Mouse (Mus musculus) left cerebral cortex, adult 2 months (tissue): ENCODE results near the gene Gm35315. TPM values are rescaled to one million over a fixed set of nuclear protein-coding genes. Genes with fewer than 3 reads are reported as not detected.

Experiments
- DNase-seq, 2 experiments: peaks; one replicate each; pipeline ENCODE4 v3.0.0; 2021 to 2022; ENCODE audit warnings: low spot score in 2 of 2, mixed read lengths in 1 of 2; ENCODE audit errors: extremely low spot score in 1 of 2
- H3K27ac ChIP-seq: fragments of 200-600 bp; 2 replicates; pipeline ENCODE4 v1.8.1; 2022
- H3K4me3 ChIP-seq: fragments of 200-600 bp; 2 replicates; pipeline ENCODE4 v1.8.1; 2022
- CTCF ChIP-seq: fragments of 200-600 bp; IDR thresholded peaks from 2 replicates; pipeline ENCODE4 v1.8.1; 2022; ENCODE audit warnings: antibody characterized with exemption, mild to moderate bottlenecking, moderate library complexity
- intact Hi-C: fragments of 180-260 bp; cut with DNase I; formaldehyde crosslinking; loops from one replicate; pipeline ENCODE4 v1.15.1; 2025
- total RNA-seq, 2 experiments: library from RNA; stranded (reverse); gene quantifications; 2 replicates each; pipeline ENCODE4 v1.2.3; 2021

The Gm35315 gene
- total RNA-seq, 2 experiments from 2014 or later = 0.42 to 0.59 TPM

GRCm38 (mm10) chr5:110107581-110108304, 13.5 kb upstream of the Gm35315 start, which contains the start of gene Gtpbp6:
Gene Gtpbp6, minus strand, starts transcription at chr5:110108197.
- peak; percentile 90 to 94 for DNase-seq
- Histone ChIP-seq H3K4me3 (peak within 1 kb of the TSS; percentile 92), H3K27ac (peak within 1 kb of the TSS; percentile 94)
- no peak for TF ChIP-seq CTCF
- intact Hi-C loops = loop anchor here (2.0 to 10.0 kb wide), 4 partner anchors 27 to 1453 kb away; partner anchors contain the start of genes Chfr and Zfp932

GRCm38 (mm10) chr5:110106901-110107564, 12.8 kb upstream of the Gm35315 start:
- intact Hi-C loops = loop anchor here (10.0 kb wide), 2 partner anchors 112 to 1452 kb away; partner anchors contain the start of gene Zfp932
- DNase-seq = peak; percentile 28 to 55
- H3K27ac ChIP-seq = peak overlapping the region; percentile 94
- H3K4me3 ChIP-seq = peak overlapping the region; percentile 92
- TF ChIP-seq CTCF = no peak

- peak overlapping the region; percentile 94 for H3K27ac ChIP-seq
- TF ChIP-seq CTCF = no peak
- intact Hi-C loops = loop anchor here (10.0 kb wide), 2 partner anchors 112 to 1452 kb away; partner anchors contain the start of gene Zfp932
- DNase-seq = peak in 1 of 2 experiments; percentile 20
- H3K4me3 ChIP-seq = peak overlapping the region; percentile 92
These were observed 12.1 kb upstream of the Gm35315 start for GRCm38 (mm10) chr5:110106140-110106871.

GRCm38 (mm10) chr5:110104616-110105380, 10.6 kb upstream of the Gm35315 start:
- no peak for TF ChIP-seq CTCF
- Histone ChIP-seq H3K27ac (no peak overlapping the region), H3K4me3 (no peak overlapping the region)
- intact Hi-C loops = loop anchor here (10.0 kb wide), 2 partner anchors 110 to 1450 kb away; partner anchors contain the start of gene Zfp932
- peak in 1 of 2 experiments; percentile 34 for DNase-seq

- intact Hi-C loops = loop anchor here (10.0 kb wide), 2 partner anchors 109 to 1449 kb away; partner anchors contain the start of gene Zfp932
- no peak for TF ChIP-seq CTCF
- H3K27ac ChIP-seq = no peak overlapping the region
- DNase-seq = no peak
- no peak overlapping the region for H3K4me3 ChIP-seq
These were observed 9.8 kb upstream of the Gm35315 start for GRCm38 (mm10) chr5:110103901-110104615.

GRCm38 (mm10) chr5:110102853-110103625, 8.8 kb upstream of the Gm35315 start:
- no peak overlapping the region for H3K4me3 ChIP-seq
- no peak for DNase-seq
- no peak overlapping the region for H3K27ac ChIP-seq
- intact Hi-C loops = loop anchor here (10.0 kb wide), 2 partner anchors 108 to 1448 kb away; partner anchors contain the start of gene Zfp932
- TF ChIP-seq CTCF = no peak

GRCm38 (mm10) chr5:110102429-110102828, 8.2 kb upstream of the Gm35315 start:
- Histone ChIP-seq H3K4me3 (no peak overlapping the region), H3K27ac (no peak overlapping the region)
- DNase-seq = peak in 1 of 2 experiments; percentile 13
- no peak for TF ChIP-seq CTCF
- intact Hi-C loops = loop anchor here (10.0 kb wide), 2 partner anchors 108 to 1448 kb away; partner anchors contain the start of gene Zfp932

- intact Hi-C loops = loop anchor here (10.0 kb wide), 2 partner anchors 107 to 1447 kb away; partner anchors contain the start of gene Zfp932
- DNase-seq = peak; percentile 70 to 83
- peak overlapping the region; percentile 91 for H3K27ac ChIP-seq
- H3K4me3 ChIP-seq = peak overlapping the region; percentile 53
- TF ChIP-seq CTCF = no peak
These were observed 7.6 kb upstream of the Gm35315 start for GRCm38 (mm10) chr5:110101716-110102347.
